Mouse (Mus musculus) spleen, postnatal 4 days (tissue): ENCODE measurements around the gene Timm23.

Experiments used
- DNase-seq, 2 experiments: peaks; one replicate each; pipeline ENCODE4 v3.0.0; 2022; ENCODE audit warnings: low spot score in 2 of 2

The Timm23 gene

GRCm38 (mm10) chr14:32134293-32134692 lies 67.4 kb downstream of the Timm23 start:
- DNase-seq = no peak

- no peak for DNase-seq
Measured at GRCm38 (mm10) chr14:32131836-32132235, 69.9 kb downstream of the Timm23 start.
